Mouse (Mus musculus): ENCODE results near the gene Slc36a2. TPM values are rescaled to one million over a fixed set of nuclear protein-coding genes. Genes with fewer than 3 reads are reported as not detected.

Gene Slc36a2
- polyA plus RNA-seq, 1 experiment: 2.9 TPM

Other genes starting within 250 kb of the Slc36a2 start
- gene Tnip1, start 222.2 kb downstream of the Slc36a2 start, polyA plus RNA-seq (2012; rRNA removed): 49.6 and 88.0 TPM in 2 replicates
- 46.6 and 51.9 TPM in 2 replicates for gene Anxa6, start 151.6 kb downstream of the Slc36a2 start, polyA plus RNA-seq (2012; rRNA removed)
- gene Ccdc69, start 106.9 kb downstream of the Slc36a2 start, polyA plus RNA-seq (2012; rRNA removed): 3.8 and 4.0 TPM in 2 replicates
- 28.6 and 32.5 TPM in 2 replicates for gene Gm2a, start 87.0 kb downstream of the Slc36a2 start, polyA plus RNA-seq (2012; rRNA removed)
- 0.15 and 0.19 TPM in 2 replicates for gene Slc36a3, start 33.4 kb downstream of the Slc36a2 start, polyA plus RNA-seq (2012; rRNA removed)
- gene Slc36a1, start 19.3 kb upstream of the Slc36a2 start, polyA plus RNA-seq (2012; rRNA removed): 17.3 and 73.4 TPM in 2 replicates
- gene Fat2, start 151.5 kb upstream of the Slc36a2 start, polyA plus RNA-seq (2012; rRNA removed): 0.01 TPM in 2 replicates
- 441 and 450 TPM in 2 replicates for gene Sparc, start 238.1 kb upstream of the Slc36a2 start, polyA plus RNA-seq (2012; rRNA removed)